In the genomic region with DNA sequence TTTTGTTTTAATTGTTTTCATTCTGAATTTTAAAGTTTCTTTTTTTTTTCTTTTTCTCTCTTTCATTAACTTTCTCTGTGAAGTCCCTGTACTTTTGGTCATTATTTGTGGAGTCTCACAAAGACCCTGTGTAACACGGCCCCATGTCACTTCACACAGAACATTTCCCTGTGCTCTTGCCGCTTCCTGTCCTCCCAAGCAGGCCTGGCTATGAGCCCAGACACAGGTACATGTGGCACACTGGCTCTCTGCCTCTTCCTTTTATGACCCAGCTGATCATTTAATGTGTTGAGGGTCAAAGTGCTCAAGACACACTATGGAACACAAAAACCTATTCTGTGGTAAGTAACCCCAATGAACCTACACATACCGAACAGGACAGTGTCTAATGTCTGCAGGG, we compare ENCODE assay signal across 13 mouse cellular contexts.
DNase-seq lines count a peak whose midpoint lies in the region; ATAC-seq and TF ChIP-seq lines count a peak whose summit lies in the region.
"Had no signal": no experiment of that assay in that cellular context is flagged by ENCODE, and none has a peak within 500 bp of the region (broad histone marks: within the 10 kb centered on the region; RNA-seq: fewer than 3 reads in every experiment).

No protein-coding gene starts in this region.

- TF ChIP-seq POLR2A in cerebellum, adult 2 months (IDR thresholded peaks at IDR 0.05; ENCODE audit: borderline replicate concordance, insufficient read depth, low read length), result no peak

- H3K4me2 ChIP-seq in lung, postnatal 0 days (replicated peaks; ENCODE audit: low read depth, low read length), result no peak overlapping the region
- H3K4me2 ChIP-seq: hindbrain, embryonic 14.5 days had no signal

- H3K9me3 ChIP-seq in lung, postnatal 0 days (ENCODE audit: low read length), result no peaks in the 10 kb centered on the region
- no peaks in the 10 kb centered on the region for H3K9me3 ChIP-seq in limb, embryonic 10.5 days (replicated peaks)
- H3K9me3 ChIP-seq: megakaryocyte, embryonic 14.5 days had no signal

- DNase-seq in cerebellum, adult 2 months, result peak; percentile 24 to 51
- DNase-seq in cerebellum, adult 11-12 months, result no peak
- DNase-seq in lung, postnatal 36 days, result peak; percentile 37
- no peak for DNase-seq in lung, postnatal 0 days (ENCODE audit: low spot score)
- peak; percentile 62 for DNase-seq in heart, postnatal 4 days
- no peak for DNase-seq in limb, embryonic 10.5 days (ENCODE audit: low spot score)
- no peak for DNase-seq in spleen, postnatal 10 days (ENCODE audit: low spot score in 2 of 2)
- DNase-seq in B cell, adult 2 months, result no peak
- DNase-seq: forebrain, postnatal 0 days; liver had no signal

- no peak overlapping the region for H3K9ac ChIP-seq in lung, postnatal 0 days (replicated peaks; ENCODE audit: low read depth)
- H3K9ac ChIP-seq: forebrain, postnatal 0 days; hindbrain, embryonic 14.5 days had no signal

- H3K27me3 ChIP-seq in cerebellum, adult 2 months (ENCODE audit: control insufficient read depth, insufficient read depth, low read length), result no peaks in the 10 kb centered on the region
- H3K27me3 ChIP-seq in lung, postnatal 0 days (replicated peaks; ENCODE audit: insufficient read depth, low read length), result no peaks in the 10 kb centered on the region
- no peaks in the 10 kb centered on the region for H3K27me3 ChIP-seq in limb, embryonic 10.5 days (ENCODE audit: low read depth, poor library complexity, severe bottlenecking)
- H3K27me3 ChIP-seq: megakaryocyte, embryonic 14.5 days had no signal

- TF ChIP-seq EP300 in lung, postnatal 0 days (IDR thresholded peaks at IDR 0.05), result no peak

- H3K4me3 ChIP-seq in cerebellum, adult 2 months (replicated peaks; ENCODE audit: insufficient read depth, low read depth, low read length), result no peak overlapping the region
- H3K4me3 ChIP-seq in lung, postnatal 0 days (ENCODE audit: low read depth, low read length), result no peak overlapping the region
- H3K4me3 ChIP-seq in limb, embryonic 10.5 days, result no peak overlapping the region
- H3K4me3 ChIP-seq: megakaryocyte, embryonic 14.5 days; myocyte had no signal

- no peak overlapping the region for H3K27ac ChIP-seq in cerebellum, adult 2 months (ENCODE audit: insufficient read depth, low read length)
- H3K27ac ChIP-seq in lung, postnatal 0 days (ENCODE audit: low read length), result no peak overlapping the region
- H3K27ac ChIP-seq in limb, embryonic 10.5 days, result peak overlapping the region; percentile 61; the same call in 1 of the 2 replicates
- H3K27ac ChIP-seq: hindbrain, embryonic 14.5 days had no signal

- H3K4me1 ChIP-seq in cerebellum, adult 2 months (ENCODE audit: control insufficient read depth, insufficient read depth, low read length), result peaks cover 9% of the 10 kb centered on the region; the same call in 1 of the 2 replicates
- H3K4me1 ChIP-seq in lung, postnatal 0 days (ENCODE audit: insufficient read depth, low read depth, low read length), result no peaks in the 10 kb centered on the region
- H3K4me1 ChIP-seq in limb, embryonic 10.5 days, result peaks cover 31% of the 10 kb centered on the region
- H3K4me1 ChIP-seq: megakaryocyte, embryonic 14.5 days had no signal

- WGBS in cerebellum, adult 2 months, result 39% methylated on average over 3 of the region's 3 CpGs
- WGBS in lung, postnatal 0 days, result 30% methylated on average over 3 of the region's 3 CpGs
- WGBS in limb, embryonic 10.5 days, result 34% methylated on average over 3 of the region's 3 CpGs

- no peak for ATAC-seq in lung, postnatal 0 days
- ATAC-seq: forebrain, postnatal 0 days had no signal

- no peak for TF ChIP-seq CTCF in cerebellum, adult 2 months (IDR thresholded peaks at IDR 0.05; ENCODE audit: borderline replicate concordance, insufficient read depth, low read depth, low read length)
- TF ChIP-seq CTCF in lung, postnatal 0 days (IDR thresholded peaks at IDR 0.05), result no peak

- H3K36me3 ChIP-seq in lung, postnatal 0 days (ENCODE audit: insufficient read depth, low read length), result no peaks in the 10 kb centered on the region
- no peaks in the 10 kb centered on the region for H3K36me3 ChIP-seq in limb, embryonic 10.5 days

Comparison
In these comparisons a context has a peak if more than half of its experiments do, and no peak if none do; other contexts are left out.
1. DNase-seq: peak in cerebellum, adult 2 months (2 of 2), lung, postnatal 36 days (single experiment) and heart, postnatal 4 days (single experiment); none in cerebellum, adult 11-12 months (single experiment), lung, postnatal 0 days (single experiment), limb, embryonic 10.5 days (single experiment), spleen, postnatal 10 days (0 of 2) and B cell, adult 2 months (0 of 2).